Mouse (Mus musculus): ENCODE data around the gene Vmp1. TPM values are rescaled to one million over a fixed set of nuclear protein-coding genes. Genes with fewer than 3 reads are reported as not detected.

The Vmp1 gene
- polyA plus RNA-seq, 1 experiment from 2014 or later: 86.8 TPM

- 72% methylated on average over 15 of the region's 15 CpGs for WGBS
- no peak for ATAC-seq (ENCODE audit: low FRiP score)
These were observed 35.8 kb downstream of the Vmp1 start for GRCm38 (mm10) chr11:86647706-86648447.

GRCm38 (mm10) chr11:86646885-86647459 is 36.7 kb downstream of the Vmp1 start:
- Histone ChIP-seq H3K9ac (no peak overlapping the region), H3K4me3 (replicated peaks) (no peak overlapping the region), H3K36me3 (replicated peaks) (peaks cover 12% of the 10 kb centered on the region; the same call in 1 of the 2 replicates), H3K4me1 (peaks cover 9% of the 10 kb centered on the region), H3K4me2 (no peak overlapping the region), H3K27me3 (no peaks in the 10 kb centered on the region), H3K9me3 (no peaks in the 10 kb centered on the region), H3K27ac (no peak overlapping the region)
- 89% methylated on average over 3 of the region's 3 CpGs for WGBS
- no peak for ATAC-seq (ENCODE audit: low FRiP score)

More at GRCm38 (mm10) chr11:86647706-86648447, 35.8 kb downstream of the Vmp1 start:
- Histone ChIP-seq H3K36me3 (replicated peaks) (peaks cover 6% of the 10 kb centered on the region; the same call in 1 of the 2 replicates), H3K4me1 (peaks cover 9% of the 10 kb centered on the region), H3K27ac (no peak overlapping the region), H3K9me3 (no peaks in the 10 kb centered on the region), H3K4me3 (replicated peaks) (no peak overlapping the region), H3K4me2 (no peak overlapping the region), H3K27me3 (no peaks in the 10 kb centered on the region), H3K9ac (no peak overlapping the region)

GRCm38 (mm10) chr11:86646136-86646834 is 37.4 kb downstream of the Vmp1 start:
- peaks cover 9% of the 10 kb centered on the region for H3K4me1 ChIP-seq
- no peak overlapping the region for H3K27ac ChIP-seq
- no peak overlapping the region for H3K4me3 ChIP-seq (replicated peaks)
- H3K9me3 ChIP-seq: no peaks in the 10 kb centered on the region
- peaks cover 12% of the 10 kb centered on the region for H3K36me3 ChIP-seq (replicated peaks)
- WGBS: 49% methylated on average over 7 of the region's 7 CpGs
- no peak overlapping the region for H3K9ac ChIP-seq
- ATAC-seq (ENCODE audit: low FRiP score): no peak
- no peak overlapping the region for H3K4me2 ChIP-seq
- H3K27me3 ChIP-seq: no peaks in the 10 kb centered on the region

- Histone ChIP-seq H3K4me1 (peaks cover 9% of the 10 kb centered on the region), H3K9ac (no peak overlapping the region), H3K9me3 (no peaks in the 10 kb centered on the region), H3K27me3 (no peaks in the 10 kb centered on the region), H3K27ac (no peak overlapping the region), H3K36me3 (replicated peaks) (peaks cover 12% of the 10 kb centered on the region), H3K4me2 (no peak overlapping the region), H3K4me3 (replicated peaks) (no peak overlapping the region)
- ATAC-seq (ENCODE audit: low FRiP score): no peak
- 96% methylated on average over 4 of the region's 4 CpGs for whole genome bisulfite sequencing
These were observed 39.1 kb downstream of the Vmp1 start for GRCm38 (mm10) chr11:86644553-86644952.

DNA sequence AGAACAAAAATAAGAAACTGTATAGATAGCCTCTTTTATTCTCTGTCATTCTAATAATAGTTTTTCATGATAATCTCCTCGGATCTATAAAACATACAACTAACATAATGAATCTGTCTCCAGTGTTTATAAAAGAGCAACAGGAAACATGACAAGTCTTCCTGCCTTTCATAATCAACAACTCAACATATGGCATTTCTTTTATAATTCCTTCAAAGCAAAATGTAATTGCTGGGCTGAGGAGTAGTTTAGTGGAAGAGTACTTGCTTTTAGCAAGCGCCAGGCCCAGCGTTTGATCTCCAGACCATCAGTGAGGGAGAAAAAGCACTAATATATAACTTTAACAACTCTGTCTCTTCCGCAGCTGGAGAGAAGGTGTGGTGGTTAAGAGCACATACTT is 41.9 kb downstream of the Vmp1 start:
- Histone ChIP-seq H3K4me2 (no peak overlapping the region), H3K4me1 (peaks cover 2% of the 10 kb centered on the region; the same call in 1 of the 2 replicates), H3K27me3 (no peaks in the 10 kb centered on the region), H3K9me3 (no peaks in the 10 kb centered on the region), H3K27ac (no peak overlapping the region), H3K36me3 (replicated peaks) (peaks cover 12% of the 10 kb centered on the region), H3K4me3 (replicated peaks) (no peak overlapping the region), H3K9ac (no peak overlapping the region)
- WGBS: 86% methylated on average over 4 of the region's 4 CpGs
- ATAC-seq (ENCODE audit: low FRiP score): no peak

GRCm38 (mm10) chr11:86637697-86638096 is 45.9 kb downstream of the Vmp1 start:
- ATAC-seq (ENCODE audit: low FRiP score): no peak
- H3K36me3 ChIP-seq (replicated peaks): peaks cover 10% of the 10 kb centered on the region
- WGBS: 84% methylated on average over 2 of the region's 2 CpGs
- no peak overlapping the region for H3K9ac ChIP-seq
- H3K27ac ChIP-seq: no peak overlapping the region
- no peak overlapping the region for H3K4me2 ChIP-seq
- H3K4me3 ChIP-seq (replicated peaks): no peak overlapping the region
- no peaks in the 10 kb centered on the region for H3K9me3 ChIP-seq
- H3K27me3 ChIP-seq: no peaks in the 10 kb centered on the region
- no peaks in the 10 kb centered on the region for H3K4me1 ChIP-seq

- 92% methylated on average over 6 of the region's 6 CpGs for WGBS
- ATAC-seq (ENCODE audit: low FRiP score): no peak
These were observed 49.2 kb downstream of the Vmp1 start for GRCm38 (mm10) chr11:86634396-86634795.

GRCm38 (mm10) chr11:86629941-86630340 is 53.7 kb downstream of the Vmp1 start:
- Histone ChIP-seq H3K9ac (no peak overlapping the region), H3K4me2 (no peak overlapping the region), H3K9me3 (no peaks in the 10 kb centered on the region), H3K36me3 (replicated peaks) (peaks cover 18% of the 10 kb centered on the region), H3K4me3 (replicated peaks) (no peak overlapping the region), H3K4me1 (no peaks in the 10 kb centered on the region), H3K27ac (no peak overlapping the region), H3K27me3 (no peaks in the 10 kb centered on the region)
- 77% methylated on average over 7 of the region's 7 CpGs for WGBS
- ATAC-seq (ENCODE audit: low FRiP score): no peak

More at GRCm38 (mm10) chr11:86634396-86634795, 49.2 kb downstream of the Vmp1 start:
- Histone ChIP-seq H3K27me3 (no peaks in the 10 kb centered on the region), H3K4me2 (no peak overlapping the region), H3K36me3 (replicated peaks) (peaks cover 13% of the 10 kb centered on the region), H3K27ac (no peak overlapping the region), H3K4me3 (replicated peaks) (no peak overlapping the region), H3K9me3 (no peaks in the 10 kb centered on the region), H3K4me1 (no peaks in the 10 kb centered on the region), H3K9ac (no peak overlapping the region)

GRCm38 (mm10) chr11:86629445-86629844 is 54.2 kb downstream of the Vmp1 start:
- Histone ChIP-seq H3K9ac (no peak overlapping the region), H3K4me3 (replicated peaks) (no peak overlapping the region), H3K36me3 (replicated peaks) (peaks cover 15% of the 10 kb centered on the region), H3K4me2 (no peak overlapping the region), H3K27ac (no peak overlapping the region), H3K9me3 (no peaks in the 10 kb centered on the region), H3K4me1 (no peaks in the 10 kb centered on the region), H3K27me3 (no peaks in the 10 kb centered on the region)
- WGBS: 91% methylated on average over 3 of the region's 3 CpGs
- no peak for ATAC-seq (ENCODE audit: low FRiP score)

- no peaks in the 10 kb centered on the region for H3K9me3 ChIP-seq
- 95% methylated on average over 2 of the region's 2 CpGs for WGBS
- no peak overlapping the region for H3K4me2 ChIP-seq
- no peak for ATAC-seq (ENCODE audit: low FRiP score)
- H3K27me3 ChIP-seq: no peaks in the 10 kb centered on the region
- H3K4me3 ChIP-seq (replicated peaks): no peak overlapping the region
- no peak overlapping the region for H3K27ac ChIP-seq
- no peaks in the 10 kb centered on the region for H3K4me1 ChIP-seq
- H3K36me3 ChIP-seq (replicated peaks): peaks cover 13% of the 10 kb centered on the region
- no peak overlapping the region for H3K9ac ChIP-seq
These were observed 55.2 kb downstream of the Vmp1 start for GRCm38 (mm10) chr11:86628448-86628847.

DNA sequence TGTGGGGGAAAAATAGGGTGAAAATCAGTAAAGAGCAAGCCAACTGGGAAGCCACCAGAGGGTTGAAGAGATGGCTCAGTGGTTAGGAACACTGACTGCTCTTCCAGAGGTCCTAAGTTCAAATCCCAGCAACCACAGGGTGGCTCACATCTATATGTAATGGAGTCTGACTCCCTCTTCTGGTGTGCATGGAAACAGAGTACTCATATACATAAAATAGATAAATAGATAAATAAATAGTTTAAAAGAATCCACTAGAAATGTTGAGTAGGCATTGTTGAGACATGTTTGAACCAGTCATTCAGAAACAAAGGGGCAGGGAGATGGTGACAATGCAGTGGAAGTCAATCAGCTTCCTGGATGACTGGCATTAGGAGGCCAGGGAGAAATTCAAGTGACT is 56.0 kb downstream of the Vmp1 start:
- Histone ChIP-seq H3K4me3 (replicated peaks) (no peak overlapping the region), H3K27ac (no peak overlapping the region), H3K9ac (no peak overlapping the region), H3K4me1 (no peaks in the 10 kb centered on the region), H3K36me3 (replicated peaks) (peaks cover 13% of the 10 kb centered on the region), H3K4me2 (no peak overlapping the region), H3K9me3 (no peaks in the 10 kb centered on the region), H3K27me3 (no peaks in the 10 kb centered on the region)
- no peak for ATAC-seq (ENCODE audit: low FRiP score)

- Histone ChIP-seq H3K4me1 (no peaks in the 10 kb centered on the region), H3K9ac (no peak overlapping the region), H3K27me3 (no peaks in the 10 kb centered on the region), H3K27ac (no peak overlapping the region), H3K9me3 (no peaks in the 10 kb centered on the region), H3K4me2 (no peak overlapping the region), H3K36me3 (replicated peaks) (peaks cover 13% of the 10 kb centered on the region), H3K4me3 (replicated peaks) (no peak overlapping the region)
- WGBS: 94% methylated on average over 4 of the region's 4 CpGs
- no peak for ATAC-seq (ENCODE audit: low FRiP score)
These were observed 56.9 kb downstream of the Vmp1 start for GRCm38 (mm10) chr11:86626714-86627113.
